Mouse (Mus musculus): ENCODE measurements around the gene Hnrnpa1. TPM values are rescaled to one million over a fixed set of nuclear protein-coding genes. Genes with fewer than 3 reads are reported as not detected.

Hnrnpa1 gene
- 100 to 1,000 TPM; 193 to 199 TPM for total RNA-seq (2021)
- long read RNA-seq, experiment 1, transcript Hnrnpa1-203 (11 exons, 1,283 nt) = minor isoform, 18 of 187 reads
- long read RNA-seq, experiment 1, transcript Hnrnpa1-202 (10 exons, 1,737 nt) = major isoform, 115 of 187 reads
- long read RNA-seq, experiment 1, transcript Hnrnpa1-201 (11 exons, 1,918 nt) = minor isoform, 33 of 187 reads
- long read RNA-seq, experiment 1, partial matches to known transcripts = 8 of 187 reads
- long read RNA-seq, experiment 1, other reads (novel, unspliced or antisense) = 13 of 187 reads
- long read RNA-seq, experiment 2, transcript Hnrnpa1-202 (10 exons, 1,737 nt) = major isoform, 26 of 48 reads
- long read RNA-seq, experiment 2, transcript Hnrnpa1-201 (11 exons, 1,918 nt) = minor isoform, 6 of 48 reads
- long read RNA-seq, experiment 2, partial matches to known transcripts = 10 of 48 reads
- long read RNA-seq, experiment 2, other reads (novel, unspliced or antisense) = 4 of 48 reads

DNA sequence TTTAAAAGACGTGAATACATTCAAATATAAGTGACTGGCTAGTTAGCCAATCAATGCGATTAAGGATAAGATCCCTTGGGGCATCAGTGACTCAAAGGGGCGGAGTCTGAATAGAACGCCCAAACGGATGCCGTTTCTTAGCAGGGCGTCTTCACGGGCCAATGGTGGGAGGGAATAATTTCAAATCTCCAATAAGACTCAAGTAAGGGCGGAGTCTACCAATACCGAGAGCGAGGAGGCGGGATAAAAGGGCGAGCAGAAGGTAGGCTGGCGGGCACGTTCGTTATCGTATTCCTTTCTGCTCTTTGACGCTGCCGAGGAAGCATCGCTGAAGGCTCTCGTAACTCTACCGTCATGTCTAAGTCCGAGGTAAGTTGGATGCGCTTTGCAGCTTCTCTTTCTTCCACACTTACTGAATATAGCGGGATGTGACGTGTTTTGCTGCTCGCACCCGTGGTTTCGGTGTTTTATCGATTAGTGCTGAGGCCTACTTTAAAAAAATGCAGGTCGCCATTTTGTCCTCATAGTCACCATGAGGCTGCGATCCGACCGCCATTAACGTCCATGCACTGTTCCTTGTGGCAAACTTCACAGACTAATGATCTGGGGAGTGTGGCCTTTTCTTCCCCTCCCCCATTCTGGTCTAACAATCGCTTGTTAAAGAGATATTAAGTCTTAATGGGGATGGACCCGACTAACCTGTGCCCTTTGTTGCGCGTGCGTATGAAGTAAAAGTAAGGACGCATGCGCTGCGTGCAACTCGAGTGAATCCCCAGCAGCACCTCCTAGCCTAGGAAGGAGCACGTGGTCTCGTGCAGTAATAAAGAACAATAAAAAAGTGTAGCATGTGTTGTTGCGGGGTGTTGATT lies at the start of gene Hnrnpa1:
Gene Hnrnpa1, plus strand, starts transcription at position 273 of the 869 bp plus-strand sequence.
- DNase-seq = peak; percentile 91

DNA sequence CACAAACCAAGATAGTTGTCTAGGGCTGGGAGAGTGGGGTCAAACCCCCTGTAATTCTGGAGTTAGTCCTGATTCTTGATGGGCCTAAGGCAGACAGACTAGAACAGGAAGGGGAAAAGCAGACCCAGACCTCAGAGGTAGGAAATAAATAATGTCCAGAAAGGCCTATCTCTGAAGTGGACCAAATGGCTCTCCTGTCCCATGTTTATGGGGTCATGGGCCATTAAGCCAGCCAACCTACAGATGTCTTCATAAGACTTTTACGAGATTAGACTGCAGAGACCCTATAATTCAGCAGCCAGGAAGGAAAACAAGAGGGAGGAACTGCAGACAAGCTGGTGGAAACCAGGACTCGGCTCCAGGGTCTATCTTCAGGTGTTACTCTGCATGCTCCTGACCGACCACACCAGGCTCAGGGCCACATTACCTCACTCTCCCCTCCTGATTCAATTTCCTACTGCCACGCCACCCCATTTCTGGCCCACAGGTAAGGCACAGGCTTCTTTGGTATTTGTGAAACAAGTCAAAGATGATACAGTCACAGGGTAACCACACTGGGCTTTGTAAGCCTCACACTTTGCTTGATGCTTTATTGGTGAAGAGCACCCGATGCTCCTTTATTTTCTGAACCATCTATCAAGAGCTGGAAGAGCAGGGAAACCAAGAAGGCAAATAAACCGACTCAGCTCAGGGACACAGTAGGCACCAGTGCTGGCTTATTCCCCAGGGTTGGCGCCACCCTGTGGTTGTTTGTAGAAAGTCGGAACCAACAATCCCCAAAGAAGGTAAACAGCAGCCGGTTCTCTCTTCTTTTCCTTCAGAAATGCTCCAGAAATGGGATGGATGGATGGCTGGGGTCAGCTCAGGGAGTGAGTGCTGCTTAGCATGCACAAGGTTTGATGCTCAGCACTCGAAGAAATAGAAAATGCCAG lies 49.4 kb upstream of the Hnrnpa1 start:
- DNase-seq = peak; percentile 56 to 73

DNA sequence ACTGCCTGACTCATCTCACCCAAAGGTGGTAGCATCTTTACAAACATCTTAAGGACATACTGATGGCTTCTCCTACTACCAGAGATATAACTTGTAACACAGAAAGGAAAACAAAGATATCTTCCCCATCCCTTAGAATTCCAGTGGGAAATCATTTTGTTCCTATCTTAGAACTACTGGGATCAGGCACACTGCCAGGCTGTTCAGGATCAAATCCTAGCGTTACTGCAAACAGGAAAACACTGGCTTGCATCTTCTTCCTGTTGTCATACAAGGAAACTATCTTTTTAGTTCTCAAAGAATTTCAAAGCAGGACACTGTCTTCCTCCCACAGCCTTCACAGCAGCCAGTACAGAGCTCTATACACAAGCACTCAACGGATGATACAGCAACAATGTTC lies 46.6 kb upstream of the Hnrnpa1 start:
- peak; percentile 36 to 51 for DNase-seq

DNA sequence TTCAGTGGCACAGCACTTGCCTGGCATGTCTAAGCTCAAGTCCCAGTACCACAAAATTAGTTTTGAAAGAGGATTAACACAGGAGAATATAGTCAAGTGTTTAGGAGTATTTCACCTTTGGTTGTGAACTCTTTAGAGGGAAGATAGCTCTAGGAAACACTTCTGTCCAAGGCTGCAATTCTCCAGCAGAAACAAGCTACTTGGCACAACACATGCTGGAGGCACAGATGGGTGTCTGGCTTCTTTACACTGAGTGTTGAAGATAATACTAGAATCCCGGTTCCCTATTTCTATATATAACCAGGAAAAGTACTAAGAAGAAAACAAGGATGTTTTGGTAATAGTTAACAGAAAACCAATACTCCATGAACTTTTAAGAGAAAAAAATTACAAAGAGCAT lies 43.4 kb upstream of the Hnrnpa1 start:
- DNase-seq = no peak

DNA sequence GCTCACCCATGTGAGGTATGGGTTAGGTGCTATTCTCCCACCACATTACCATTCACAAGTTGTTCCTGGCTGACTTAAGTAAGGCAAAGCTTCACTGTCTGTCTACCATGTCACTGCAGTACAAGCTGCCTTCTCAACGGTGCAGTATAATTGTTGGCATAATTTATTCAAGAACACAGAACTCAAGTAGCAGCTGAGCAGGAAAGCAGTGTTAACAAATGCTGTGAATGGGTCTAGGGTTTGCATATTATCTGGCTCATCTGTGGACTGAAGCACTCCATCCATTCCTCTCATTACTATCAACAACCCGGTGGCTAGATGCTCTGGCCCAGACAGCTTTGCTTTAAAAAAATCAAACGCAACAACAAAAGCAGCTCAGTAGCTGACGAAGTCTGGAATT lies 42.4 kb upstream of the Hnrnpa1 start:
- DNase-seq = no peak

DNA sequence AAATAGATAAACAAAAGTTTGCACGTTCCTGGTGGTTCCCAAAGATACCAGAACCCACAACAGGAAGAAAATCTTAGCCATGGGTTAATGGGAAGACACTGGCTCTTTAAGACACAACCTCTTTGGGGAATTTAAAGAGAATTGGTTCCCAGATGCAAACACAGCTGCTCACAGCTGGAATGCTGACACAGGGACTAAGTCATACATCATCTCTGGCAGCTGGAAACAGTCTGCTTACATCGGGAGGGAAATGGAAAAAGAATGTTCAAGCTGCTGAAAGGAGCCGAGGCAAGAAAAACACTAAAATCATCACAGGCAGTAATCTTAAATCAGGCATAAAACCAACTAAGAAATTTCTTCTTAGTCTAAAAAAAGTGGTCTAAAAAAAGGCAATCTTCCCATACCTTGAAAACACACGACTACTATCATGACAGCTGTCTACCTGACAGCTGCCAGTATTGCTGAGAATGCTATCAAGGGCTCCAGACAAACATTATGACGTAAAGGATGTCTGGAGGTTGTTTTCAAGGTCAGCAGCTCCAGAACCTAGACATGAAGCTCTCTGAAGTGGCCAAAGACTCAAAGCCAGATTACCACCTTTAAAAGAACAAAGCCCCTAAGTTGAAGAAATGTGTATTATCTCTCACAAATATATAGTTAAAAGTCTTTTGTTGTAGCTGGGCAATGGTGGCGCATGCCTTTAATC lies 38.0 kb upstream of the Hnrnpa1 start:
- DNase-seq = no peak

DNA sequence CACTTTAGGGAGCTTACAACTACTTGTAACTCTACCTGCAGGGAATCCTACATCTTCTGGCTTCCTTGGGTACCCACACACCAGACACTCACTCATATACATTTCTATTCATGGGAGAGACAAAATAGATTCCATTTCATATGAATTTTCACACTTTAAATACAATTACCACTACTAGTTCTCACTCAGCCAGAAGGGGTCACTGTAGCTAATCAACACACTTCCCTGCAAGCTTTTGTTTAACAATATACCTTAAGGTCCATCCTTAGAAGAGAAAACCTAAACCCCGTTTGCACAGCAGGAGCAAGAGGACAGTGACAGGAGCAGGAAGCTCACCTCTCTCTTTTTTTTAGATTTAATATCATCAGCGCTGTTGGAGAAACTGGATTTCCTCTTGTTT lies 35.1 kb upstream of the Hnrnpa1 start:
- no peak for DNase-seq

DNA sequence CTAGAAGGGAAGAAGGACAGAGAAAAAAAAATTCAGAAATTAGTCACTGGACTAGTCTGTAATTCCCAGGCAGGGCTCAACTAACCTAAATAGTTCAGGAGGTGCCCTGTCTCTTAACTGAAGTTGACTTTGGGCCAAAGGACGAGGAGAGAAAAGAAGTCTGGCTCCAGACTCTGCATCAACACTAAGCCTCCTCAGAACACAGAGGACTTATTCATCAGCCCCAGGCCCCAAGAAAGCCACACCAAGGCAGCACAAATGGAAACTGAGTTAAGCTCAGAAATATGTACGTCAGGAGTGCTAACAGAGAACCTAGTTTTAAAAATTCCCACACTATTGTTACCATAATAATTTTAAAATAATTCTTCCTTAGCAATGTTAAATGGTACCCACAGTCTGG lies 26.1 kb upstream of the Hnrnpa1 start:
- DNase-seq = no peak

DNA sequence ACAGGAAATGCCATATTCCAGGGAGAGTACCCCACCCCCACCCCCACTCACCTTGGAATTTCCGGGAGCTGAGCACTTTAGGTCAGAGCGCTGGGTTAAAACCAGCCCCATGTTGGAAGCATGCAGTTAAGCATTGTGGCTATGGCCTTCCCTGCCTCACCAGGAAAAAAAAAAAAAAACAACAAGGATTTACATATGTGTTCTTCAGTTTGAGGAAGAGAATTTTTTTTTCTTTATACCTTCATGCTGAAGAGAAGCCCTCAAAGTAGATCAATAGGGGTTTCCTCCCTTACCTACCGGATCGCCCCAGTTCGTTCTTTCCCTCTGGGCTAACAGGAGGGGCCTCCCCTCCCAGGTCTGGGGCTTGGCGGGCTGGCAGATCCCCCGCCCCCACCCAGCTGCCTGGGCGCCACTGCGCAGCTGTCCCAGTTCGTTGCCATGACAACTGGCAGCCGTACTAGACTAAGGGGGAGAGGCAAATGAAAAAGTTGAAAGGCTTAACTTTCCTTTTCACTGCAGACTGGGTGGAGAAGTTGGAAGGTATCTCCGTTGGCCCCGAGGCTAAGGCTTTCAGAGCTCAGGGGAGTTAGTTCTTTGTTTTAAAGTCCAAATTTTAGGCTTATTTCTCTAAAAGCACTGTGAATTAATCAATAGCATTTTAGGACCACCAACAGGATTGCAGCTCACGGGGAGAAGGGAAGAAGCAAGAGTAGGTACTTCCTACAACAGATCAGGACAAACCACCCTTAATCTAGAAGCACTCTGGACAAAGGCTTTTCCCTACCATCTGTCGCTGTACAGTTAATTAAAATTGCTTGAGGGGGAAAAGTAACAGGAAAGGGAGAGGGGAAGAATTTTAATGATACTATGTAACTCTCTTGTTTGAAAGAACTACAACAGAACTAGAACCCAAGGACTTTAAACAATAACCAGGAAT lies 25.0 kb upstream of the Hnrnpa1 start:
- peak; percentile 90 to 93 for DNase-seq

DNA sequence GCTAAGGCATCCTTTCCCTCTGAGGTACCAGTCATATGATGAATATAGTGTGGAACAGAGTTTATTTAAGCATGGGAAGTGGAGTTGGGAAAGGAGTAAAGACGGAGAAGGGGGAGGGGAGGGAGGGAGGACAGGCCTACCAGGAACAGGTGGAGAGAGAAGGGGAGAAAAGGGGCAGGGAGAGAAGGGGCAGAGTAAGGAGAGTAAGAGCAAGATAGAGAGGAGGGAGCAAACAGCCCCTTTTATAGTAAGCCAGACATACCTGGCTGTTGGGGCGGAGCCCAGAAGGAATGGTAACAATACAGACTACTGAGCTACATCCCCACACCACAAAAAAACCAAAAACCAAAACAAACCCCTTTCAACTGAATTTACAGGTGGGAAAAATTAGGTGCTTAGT lies 24.2 kb upstream of the Hnrnpa1 start:
- DNase-seq = no peak

DNA sequence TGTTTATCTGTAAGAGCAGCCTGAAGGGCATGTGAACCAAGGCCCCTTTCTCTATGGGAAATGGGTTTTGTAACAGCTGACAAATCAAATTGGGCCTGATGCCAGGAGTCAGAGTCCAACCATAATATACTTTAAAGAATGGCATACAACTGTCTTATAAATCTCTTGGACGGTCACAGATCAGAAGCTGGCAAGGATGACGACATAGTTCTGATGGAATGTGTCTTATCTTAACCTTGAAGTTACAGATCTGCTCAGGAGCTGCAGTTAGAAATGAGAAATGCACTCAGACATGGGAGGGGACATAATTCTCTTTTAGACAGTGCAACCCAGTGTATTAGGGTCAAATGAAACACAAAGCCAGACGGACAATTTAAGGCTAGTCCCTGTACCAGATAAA lies 19.4 kb upstream of the Hnrnpa1 start:
- DNase-seq = peak; percentile 77

DNA sequence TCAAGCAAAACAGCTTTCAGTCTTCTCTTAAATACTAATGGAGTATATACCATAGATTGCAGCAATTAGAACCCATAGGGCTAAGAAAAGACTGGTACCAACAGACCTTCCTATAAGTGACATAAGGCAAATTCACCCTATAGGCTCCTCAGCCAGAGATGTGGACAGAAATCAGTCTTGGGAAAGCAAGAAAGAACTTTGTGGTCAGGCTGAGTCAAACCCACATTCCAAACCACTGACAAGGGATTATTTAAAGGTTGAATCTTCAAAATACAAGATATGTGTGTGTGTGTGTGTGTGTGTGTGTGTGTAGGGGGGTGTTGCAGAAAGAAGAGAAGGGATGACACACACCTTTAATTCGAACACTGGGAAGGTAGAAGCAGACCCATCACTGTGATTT lies 18.8 kb upstream of the Hnrnpa1 start:
- DNase-seq = peak; percentile 14 to 48

DNA sequence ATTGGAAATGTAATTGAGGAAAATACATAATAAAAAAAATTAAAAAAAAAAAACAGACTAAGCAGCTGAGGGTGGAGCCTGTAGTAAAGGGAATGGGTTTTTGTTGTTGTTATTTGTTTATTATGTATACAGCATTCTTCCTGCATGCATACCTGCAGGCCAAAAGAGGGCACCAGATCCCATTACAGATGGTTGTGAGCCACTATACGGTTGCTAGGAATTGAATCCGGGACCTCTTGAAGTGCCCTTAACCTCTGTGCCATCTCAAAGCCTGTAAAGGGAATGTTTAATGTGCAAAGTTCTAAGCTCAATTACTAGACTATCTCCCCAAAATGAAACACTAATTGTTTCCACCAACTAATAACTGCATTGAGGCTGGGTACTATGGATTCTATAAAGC lies 16.1 kb upstream of the Hnrnpa1 start:
- DNase-seq = no peak

DNA sequence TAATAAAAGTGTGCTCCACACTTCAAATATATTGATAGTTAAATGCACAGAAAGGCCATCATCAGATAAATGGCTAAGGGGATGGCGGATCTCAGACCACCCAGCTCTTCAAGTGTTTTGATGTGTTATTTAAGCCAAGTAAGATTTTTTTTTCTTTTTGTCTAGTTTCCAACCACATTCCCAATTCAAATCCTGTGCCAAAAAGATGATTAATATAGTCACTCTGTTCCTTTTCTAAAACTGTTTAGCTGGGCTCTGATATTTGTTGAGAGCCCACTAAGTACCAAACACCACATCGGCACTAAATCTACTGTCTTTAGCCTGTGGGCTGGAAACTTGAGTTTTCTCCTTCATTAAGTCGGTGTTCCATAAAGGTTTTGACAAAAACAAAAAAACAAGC lies 13.2 kb upstream of the Hnrnpa1 start:
- no peak for DNase-seq

DNA sequence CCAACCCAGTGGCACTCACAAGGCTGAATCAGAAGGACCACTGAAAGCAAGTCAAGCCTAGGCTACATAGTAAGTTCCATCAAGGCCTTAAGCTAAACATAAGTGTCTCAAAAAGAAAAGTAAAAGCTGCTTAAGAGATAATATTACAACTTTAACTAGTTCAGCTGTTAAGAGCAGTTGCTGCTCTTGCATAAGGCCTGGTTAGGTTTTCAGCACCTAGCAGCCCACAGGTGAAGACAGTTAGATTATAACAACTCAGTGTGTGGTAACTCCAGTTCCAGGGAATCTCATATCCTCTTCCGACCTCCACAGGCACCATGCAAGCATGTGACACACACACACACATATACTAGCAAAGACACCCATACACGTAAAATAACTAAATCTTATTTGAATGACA lies 12.7 kb upstream of the Hnrnpa1 start:
- DNase-seq = no peak

DNA sequence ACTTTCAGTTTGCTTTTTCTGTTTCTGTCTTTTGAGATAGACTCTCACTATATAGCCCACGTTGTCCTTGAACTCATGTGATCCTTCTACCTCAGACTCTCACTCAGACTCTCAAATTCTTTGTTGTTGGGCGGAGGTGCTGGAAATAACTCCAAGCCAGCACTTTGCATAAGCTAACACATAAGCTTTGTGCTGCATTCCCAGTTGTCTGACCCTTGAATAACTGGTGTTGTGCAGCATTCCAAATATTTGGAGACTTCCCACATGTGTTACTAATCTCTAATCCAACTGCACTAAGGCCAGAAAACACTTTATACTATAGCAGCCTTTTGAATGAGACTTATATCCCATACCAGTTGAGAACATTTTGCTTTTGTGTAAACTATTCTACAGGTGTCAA lies 11.3 kb upstream of the Hnrnpa1 start:
- DNase-seq = no peak

DNA sequence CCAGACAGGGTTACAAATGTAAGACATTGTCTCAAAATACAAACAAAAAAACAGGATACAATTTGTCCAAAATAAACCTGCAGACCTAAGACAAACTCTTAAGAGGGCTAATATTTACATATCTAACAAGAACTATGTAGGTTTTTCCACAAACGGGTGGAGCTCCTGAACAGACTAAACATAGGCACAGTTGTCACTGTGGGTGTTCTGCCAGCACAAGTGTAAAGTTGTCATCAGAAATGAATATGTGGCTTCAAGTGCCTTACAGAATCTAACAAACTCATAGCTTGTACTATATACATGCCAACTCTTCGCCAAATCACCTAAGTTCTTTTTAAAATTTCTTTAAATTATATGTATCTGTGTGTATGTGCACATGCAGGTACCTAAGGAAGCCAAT lies 7.1 kb upstream of the Hnrnpa1 start:
- DNase-seq = no peak

DNA sequence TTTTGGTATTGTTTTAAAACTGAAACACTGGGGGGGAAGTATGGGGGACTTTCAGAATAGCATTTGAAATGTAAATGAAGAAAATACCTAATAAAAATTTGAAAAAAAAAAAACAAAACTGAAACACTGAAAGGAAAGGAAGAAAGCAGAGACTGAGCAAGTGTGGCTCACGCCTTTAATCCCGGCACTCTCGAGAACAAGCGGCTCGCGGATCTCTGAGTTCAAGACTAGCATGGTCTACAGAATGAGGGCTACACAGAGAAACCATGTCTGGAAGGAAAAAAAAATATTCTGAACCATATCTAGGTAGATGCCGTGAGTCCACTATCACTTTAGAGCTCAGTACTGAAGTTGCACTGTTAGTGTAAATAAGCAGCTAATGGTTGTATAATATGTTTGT lies 2.9 kb upstream of the Hnrnpa1 start:
- no peak for DNase-seq

DNA sequence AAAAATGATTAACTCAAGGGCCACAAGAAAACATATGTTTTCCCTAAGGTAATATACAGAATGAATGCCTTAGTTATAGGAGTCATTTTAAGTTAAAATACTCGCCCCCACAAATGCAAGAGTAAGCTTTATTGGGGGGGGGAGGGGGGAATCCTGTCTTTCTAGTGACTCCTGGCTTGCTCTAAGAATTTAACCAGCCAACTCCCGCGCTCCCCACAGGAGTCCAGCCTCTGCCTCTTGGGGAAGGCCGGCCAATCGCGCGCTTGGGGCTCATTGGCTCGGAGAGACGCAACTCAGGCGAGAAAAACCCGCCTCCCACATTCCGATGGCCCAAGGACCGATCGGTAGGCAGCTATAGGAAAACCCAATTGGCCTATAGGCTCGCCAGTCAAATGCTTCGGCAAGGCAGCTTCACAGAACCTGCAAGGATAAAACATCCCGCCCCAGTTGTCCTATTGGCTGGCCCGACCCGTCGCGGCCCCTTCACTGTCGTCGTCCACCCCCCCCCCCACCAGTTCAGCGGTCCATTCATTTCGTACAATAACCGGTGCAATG lies 1.0 kb upstream of the Hnrnpa1 start:
- peak; percentile 94 for DNase-seq

DNA sequence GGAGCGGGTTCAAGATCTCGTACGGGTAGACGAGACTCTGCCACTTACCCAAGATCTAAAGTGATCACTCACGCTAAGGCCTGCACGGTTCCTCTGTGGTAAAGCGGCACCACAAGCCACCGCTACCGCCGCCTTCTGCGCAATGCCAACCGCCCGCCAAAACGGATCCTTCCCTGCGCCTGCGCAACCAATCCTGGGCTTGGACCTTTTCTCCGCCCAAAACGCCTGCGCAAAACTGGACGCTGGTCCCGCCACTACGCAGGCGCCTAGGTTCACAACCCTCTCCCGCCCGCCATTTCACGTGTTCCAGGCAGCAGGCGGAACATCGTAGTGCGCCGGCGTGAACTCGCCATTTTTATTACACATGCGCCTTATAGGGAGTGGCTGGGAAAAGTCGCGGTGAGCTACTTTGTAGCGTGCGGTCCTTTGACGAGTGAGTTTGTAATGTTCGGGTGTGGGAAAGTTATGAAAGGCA lies 510 bp upstream of the Hnrnpa1 start, which contains the start of gene Cbx5:
Gene Cbx5, minus strand, starts transcription at position 132 of the 475 bp plus-strand sequence.
- peak; percentile 98 to 99 for DNase-seq
